Mouse (Mus musculus) small intestine, adult 2 months (tissue): ENCODE results near the gene Serping1.

ENCODE experiments used
- CTCF ChIP-seq: fragments of 200-500 bp; IDR thresholded peaks from 2 replicates; pipeline ENCODE4 v1.5.1; 2012; ENCODE audit warnings: low read depth, mild to moderate bottlenecking, control low read depth, inconsistent platforms, low read length, moderate library complexity, mixed read lengths; ENCODE audit not compliant: insufficient replicate concordance, insufficient read length; ENCODE audit errors: extremely low read depth
- POLR2A ChIP-seq: fragments of 200-500 bp; IDR thresholded peaks from 2 replicates; pipeline ENCODE4 v1.6.1; 2012; ENCODE audit warnings: low read depth, mild to moderate bottlenecking, control low read depth, inconsistent platforms, low read length, moderate library complexity

DNA sequence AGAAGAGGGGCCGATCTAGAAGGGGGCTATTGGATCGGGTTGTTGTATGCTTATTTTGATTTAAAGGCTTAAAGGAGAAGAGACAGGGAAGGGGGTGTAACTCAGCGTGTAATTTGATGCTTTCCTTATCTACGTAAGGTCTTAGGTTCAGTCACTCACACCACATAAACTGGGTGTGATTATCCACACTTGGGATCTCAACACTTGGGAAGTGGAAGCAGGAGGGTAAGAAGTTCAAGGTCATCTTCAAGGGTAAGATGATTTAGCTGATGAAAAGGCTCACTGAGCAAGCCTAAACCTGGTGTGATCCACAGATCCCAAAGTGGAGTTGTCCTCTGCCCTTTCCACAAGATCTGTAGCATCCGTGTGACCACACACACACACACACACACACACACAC lies 31.3 kb upstream of the Serping1 start:
- TF ChIP-seq POLR2A (no peak), CTCF (no peak)
